Mouse (Mus musculus) kidney, postnatal 0 days (tissue): ENCODE results near the gene Olfr186. TPM values are rescaled to one million over a fixed set of nuclear protein-coding genes. Genes with fewer than 3 reads are reported as not detected.

Source experiments
- ATAC-seq: fragments of 200-750 bp; cut with Nextera tagmentation; replicated peaks from 2 replicates; pipeline ENCODE4 v1.8.0; 2017; ENCODE audit warnings: low read depth, moderate number of reproducible peaks, moderate TSS enrichment, moderate library complexity; ENCODE audit not compliant: low FRiP score
- DNase-seq: peaks from one replicate; pipeline ENCODE4 v3.0.0-alpha.2; 2016; ENCODE audit warnings: low spot score
- H3K27ac ChIP-seq: fragments of 300-500 bp; sonication (generic); 2 replicates; pipeline ENCODE4 v1.5.1; 2014; ENCODE audit warnings: mild to moderate bottlenecking
- H3K27me3 ChIP-seq: fragments of 300-500 bp; sonication (generic); 2 replicates; pipeline ENCODE4 v1.6.1; 2014; ENCODE audit warnings: low read length, mixed read lengths; ENCODE audit not compliant: insufficient read depth
- H3K36me3 ChIP-seq: fragments of 300-500 bp; sonication (generic); 2 replicates; pipeline ENCODE4 v1.6.1; 2014; ENCODE audit warnings: low read length, mixed read lengths; ENCODE audit not compliant: insufficient read depth
- H3K4me1 ChIP-seq: fragments of 300-500 bp; sonication (generic); replicated peaks from 2 replicates; pipeline ENCODE4 v1.6.1; 2014; ENCODE audit warnings: antibody characterized with exemption, low read length, mixed read lengths; ENCODE audit not compliant: insufficient read depth
- H3K4me2 ChIP-seq: fragments of 300-500 bp; sonication (generic); 2 replicates; pipeline ENCODE4 v1.6.1; 2014; ENCODE audit warnings: mild to moderate bottlenecking, low read length, moderate library complexity, mixed read lengths
- H3K4me3 ChIP-seq: fragments of 300-500 bp; sonication (generic); replicated peaks from 2 replicates; pipeline ENCODE4 v1.5.1; 2014; ENCODE audit warnings: low read depth, low read length
- H3K9ac ChIP-seq: fragments of 300-500 bp; sonication (generic); 2 replicates; pipeline ENCODE4 v1.6.1; 2014; ENCODE audit warnings: low read depth, low read length
- H3K9me3 ChIP-seq: fragments of 300-500 bp; sonication (generic); replicated peaks from 2 replicates; pipeline ENCODE4 v1.6.1; 2016; ENCODE audit warnings: low read length, inconsistent platforms, mixed read lengths
- CTCF ChIP-seq: IDR thresholded peaks from 2 replicates; pipeline ENCODE4 v1.5.1; 2016; ENCODE audit warnings: antibody characterized with exemption, low read depth, mild to moderate bottlenecking, moderate library complexity
- WGBS: fragments of 180-500 bp; shearing (Covaris S2); extraction: QIAGEN DNeasy Blood & Tissue Kit; methylation state at CpG from one replicate; pipeline ENCODE4 v1.1.7; 2014; 5-methylcytosine and 5-hydroxymethylcytosine counted together
- polyA plus RNA-seq: library from polyadenylated mRNA; unstranded; fragments of >200 nt; fragmentation: Nextera tagmentation; extraction: Ambion mirVana; gene quantifications from 2 replicates; pipeline ENCODE4 v1.2.1, GENCODE M21; 2015

Gene Olfr186
- polyA plus RNA-seq, 1 experiment from 2014 or later = not detected

GRCm38 (mm10) chr16:59047579-59047978 lies 17.5 kb upstream of the Olfr186 start:
- Histone ChIP-seq H3K9ac (no peak overlapping the region), H3K4me1 (no peaks in the 10 kb centered on the region), H3K4me2 (no peak overlapping the region), H3K9me3 (no peaks in the 10 kb centered on the region), H3K36me3 (no peaks in the 10 kb centered on the region), H3K27ac (no peak overlapping the region), H3K27me3 (no peaks in the 10 kb centered on the region), H3K4me3 (no peak overlapping the region)
- ATAC-seq = no peak
- TF ChIP-seq CTCF = no peak
- no peak for DNase-seq
- WGBS = 62% methylated on average over 4 of the region's 4 CpGs

- WGBS = 83% methylated on average over 3 of the region's 3 CpGs
- H3K4me3 ChIP-seq = no peak overlapping the region
- H3K27ac ChIP-seq = no peak overlapping the region
- no peaks in the 10 kb centered on the region for H3K27me3 ChIP-seq
- H3K9ac ChIP-seq = no peak overlapping the region
- H3K4me1 ChIP-seq = no peaks in the 10 kb centered on the region
- no peak for DNase-seq
- no peak overlapping the region for H3K4me2 ChIP-seq
- ATAC-seq = no peak
- no peaks in the 10 kb centered on the region for H3K36me3 ChIP-seq
- TF ChIP-seq CTCF = no peak
- no peaks in the 10 kb centered on the region for H3K9me3 ChIP-seq
Observed at GRCm38 (mm10) chr16:59045835-59046234, 15.7 kb upstream of the Olfr186 start.

- DNase-seq (no peak), ATAC-seq (no peak)
- TF ChIP-seq CTCF = no peak
- no peak within 1 kb of the TSS for H3K4me3 ChIP-seq
- H3K36me3 ChIP-seq = no peaks in the 10 kb centered on the region
- no peaks in the 10 kb centered on the region for H3K9me3 ChIP-seq
- WGBS = 78% methylated on average over 7 of the region's 7 CpGs
- H3K27ac ChIP-seq = no peak within 1 kb of the TSS
- H3K4me1 ChIP-seq = no peaks in the 10 kb centered on the region
- no peak within 1 kb of the TSS for H3K9ac ChIP-seq
- no peaks in the 10 kb centered on the region for H3K27me3 ChIP-seq
- H3K4me2 ChIP-seq = no peak within 1 kb of the TSS
Observed at GRCm38 (mm10) chr16:59039710-59040109, 9.6 kb upstream of the Olfr186 start, which contains the start of gene Olfr187. Olfr187 (minus strand) TSS chr16:59039767.

- Histone ChIP-seq H3K4me3 (no peak overlapping the region), H3K36me3 (no peaks in the 10 kb centered on the region), H3K27ac (no peak overlapping the region), H3K4me2 (no peak overlapping the region), H3K9ac (no peak overlapping the region), H3K4me1 (no peaks in the 10 kb centered on the region), H3K9me3 (no peaks in the 10 kb centered on the region), H3K27me3 (no peaks in the 10 kb centered on the region)
- DNase-seq = no peak
- WGBS = 72% methylated on average over 2 of the region's 2 CpGs
- no peak for ATAC-seq
- no peak for TF ChIP-seq CTCF
Observed at GRCm38 (mm10) chr16:59013357-59014018, 16.6 kb downstream of the Olfr186 start.

GRCm38 (mm10) chr16:59007146-59007545 lies 22.9 kb downstream of the Olfr186 start:
- no peak for TF ChIP-seq CTCF
- Histone ChIP-seq H3K27me3 (no peaks in the 10 kb centered on the region), H3K4me3 (no peak overlapping the region), H3K9ac (no peak overlapping the region), H3K4me2 (no peak overlapping the region), H3K27ac (no peak overlapping the region), H3K36me3 (no peaks in the 10 kb centered on the region), H3K4me1 (no peaks in the 10 kb centered on the region), H3K9me3 (no peaks in the 10 kb centered on the region)
- no peak for DNase-seq
- no peak for ATAC-seq

DNA sequence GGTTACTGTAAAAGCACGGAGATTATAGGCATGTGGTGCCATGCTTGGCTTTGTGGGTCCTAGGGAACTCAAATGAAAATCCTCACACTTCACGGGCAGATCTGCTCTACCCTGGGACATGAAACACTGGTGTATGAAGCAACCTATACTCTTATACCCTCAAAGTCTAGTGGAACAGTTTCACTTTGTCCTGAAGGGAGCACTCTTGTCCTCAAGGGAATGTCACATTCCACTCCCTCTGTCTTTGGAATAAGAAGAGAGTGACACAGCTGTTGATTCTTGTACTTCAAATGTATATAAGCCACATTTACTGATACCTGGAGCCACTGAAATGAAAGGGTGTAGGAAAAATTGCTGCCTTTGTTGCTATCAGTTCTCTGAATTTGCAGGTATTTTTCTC lies 35.0 kb downstream of the Olfr186 start, which contains the start of gene Olfr183:
Gene Olfr183 (plus strand): TSS at position 301 of the 400 bp plus-strand sequence.
- H3K4me1 ChIP-seq = no peaks in the 10 kb centered on the region

More for the DNA sequence above, 35.0 kb downstream of the Olfr186 start, which contains the start of gene Olfr183:
- 72% methylated on average over 2 of the region's 2 CpGs for WGBS
- no peak for DNase-seq
- no peak for ATAC-seq
- H3K36me3 ChIP-seq = no peaks in the 10 kb centered on the region
- H3K4me2 ChIP-seq = no peak within 1 kb of the TSS
- H3K9ac ChIP-seq = no peak within 1 kb of the TSS
- H3K27me3 ChIP-seq = no peaks in the 10 kb centered on the region
- H3K4me3 ChIP-seq = no peak within 1 kb of the TSS
- H3K27ac ChIP-seq = no peak within 1 kb of the TSS
- H3K9me3 ChIP-seq = no peaks in the 10 kb centered on the region
- TF ChIP-seq CTCF = no peak

Other genes starting within 250 kb of the Olfr186 start
- gene Olfr173, start 230.0 kb downstream of the Olfr186 start, polyA plus RNA-seq = not detected in 2 replicates
- not detected in 2 replicates for gene Olfr175-ps1, start 203.5 kb downstream of the Olfr186 start, polyA plus RNA-seq
- gene Olfr177, start 155.5 kb downstream of the Olfr186 start, polyA plus RNA-seq = not detected in 2 replicates
- not detected in 2 replicates for gene Olfr178, start 138.2 kb downstream of the Olfr186 start, polyA plus RNA-seq
- not detected in 2 replicates for gene Olfr181, start 101.5 kb downstream of the Olfr186 start, polyA plus RNA-seq
- not detected in 2 replicates for gene Olfr180, start 100.9 kb downstream of the Olfr186 start, polyA plus RNA-seq
- gene Olfr183, start 34.9 kb downstream of the Olfr186 start, polyA plus RNA-seq = not detected in 2 replicates
- not detected in 2 replicates for gene Olfr187, start 9.5 kb upstream of the Olfr186 start, polyA plus RNA-seq
- gene Olfr190, start 47.7 kb upstream of the Olfr186 start, polyA plus RNA-seq = not detected in 2 replicates
- gene Olfr191, start 59.5 kb upstream of the Olfr186 start, polyA plus RNA-seq = not detected in 2 replicates
- gene Olfr193, start 81.6 kb upstream of the Olfr186 start, polyA plus RNA-seq = not detected in 2 replicates
- not detected in 2 replicates for gene Olfr194, start 90.8 kb upstream of the Olfr186 start, polyA plus RNA-seq
- 0.24 and 0.34 TPM in 2 replicates for gene Olfr195, start 116.8 kb upstream of the Olfr186 start, polyA plus RNA-seq
- not detected in 2 replicates for gene Olfr196, start 140.2 kb upstream of the Olfr186 start, polyA plus RNA-seq
- gene Olfr198, start 173.2 kb upstream of the Olfr186 start, polyA plus RNA-seq = not detected in 2 replicates
- not detected in 2 replicates for gene Olfr199, start 189.5 kb upstream of the Olfr186 start, polyA plus RNA-seq
- gene Olfr201, start 242.3 kb upstream of the Olfr186 start, polyA plus RNA-seq = not detected in 2 replicates